Mouse (Mus musculus) neural tube, embryonic 10.5 days (tissue): ENCODE measurements around the gene Gm19668.
"Not testable (repeated sequence)": the region's sequence is repeated elsewhere in the genome, so short reads cannot be mapped to it uniquely, and the experiment has no call there.

Source experiments
- DNase-seq: peaks from one replicate; pipeline ENCODE4 v3.0.0-alpha.2; 2017; ENCODE audit warnings: low spot score; ENCODE audit errors: extremely low spot score

Gene Gm19668

DNA sequence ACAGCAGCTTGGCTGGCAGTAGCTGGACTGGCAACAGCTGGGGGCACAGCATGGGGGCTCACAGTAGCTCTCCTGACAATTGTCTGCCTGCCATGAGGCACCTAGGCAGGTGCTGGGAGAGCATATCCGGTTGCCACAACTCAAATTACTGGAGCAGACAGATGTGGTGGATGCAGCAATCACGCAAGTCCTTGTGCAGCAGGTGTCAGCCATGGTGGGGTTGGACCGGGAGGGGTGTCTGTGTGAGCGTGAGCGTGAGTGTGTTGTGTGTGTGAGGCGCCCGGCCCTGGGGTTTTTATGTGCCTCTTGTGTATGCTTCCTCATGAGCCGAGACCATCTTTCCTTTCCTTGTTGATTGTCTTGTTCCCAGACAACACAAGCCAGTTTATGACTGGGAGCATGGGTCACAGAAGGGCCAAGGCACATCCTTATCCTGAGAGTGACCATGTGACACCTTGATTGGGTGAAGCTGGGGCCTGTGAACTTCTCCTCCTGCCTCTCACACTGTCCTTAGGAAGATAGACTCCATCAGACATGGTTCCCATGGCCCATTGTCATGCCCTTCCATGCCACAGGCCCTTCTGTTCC, at the start of gene Gm19668:
Gene Gm19668 (minus strand): TSS at position 213 of the 588 bp plus-strand sequence.
- peak; percentile 18 for DNase-seq

DNA sequence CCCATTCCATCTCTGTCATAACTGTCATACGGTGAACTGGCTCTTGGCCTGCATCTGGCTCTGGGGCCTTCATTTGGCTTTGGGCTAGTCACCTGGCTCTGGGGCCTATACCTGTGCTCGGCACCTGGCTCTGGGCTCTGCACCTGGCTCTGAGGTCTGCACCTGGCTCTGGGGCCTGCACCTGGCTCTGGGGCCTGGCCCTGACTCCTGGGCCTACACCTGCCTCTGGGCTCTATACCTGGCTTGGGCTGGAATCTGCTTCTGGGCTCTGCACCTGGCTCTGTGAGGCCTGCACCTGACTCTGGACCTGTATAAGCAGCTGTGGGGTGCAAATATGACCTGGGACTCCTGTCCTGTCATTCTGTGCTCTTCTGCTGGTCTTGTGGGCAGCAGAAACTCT, 48.6 kb upstream of the Gm19668 start:
- no peak for DNase-seq

DNA sequence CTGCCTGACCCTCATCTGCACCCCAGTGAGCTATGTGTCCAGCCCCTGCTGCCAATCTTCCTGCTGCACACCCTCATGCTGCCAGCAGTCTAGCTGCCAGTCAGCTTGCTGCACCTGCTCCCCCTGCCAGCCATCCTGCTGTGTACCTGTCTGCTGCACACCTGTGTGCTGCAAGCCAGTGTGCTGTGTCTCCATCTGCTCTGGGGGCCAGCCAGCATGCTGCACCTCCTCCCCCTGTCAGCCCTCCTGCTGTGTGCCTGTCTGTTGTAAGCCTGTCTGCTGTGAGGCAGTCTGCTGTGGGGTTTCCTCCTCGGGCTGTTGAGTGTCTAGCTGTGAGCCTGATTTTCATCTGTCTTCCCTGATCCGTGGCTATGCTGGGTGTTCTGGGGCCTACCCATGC, 48.0 kb upstream of the Gm19668 start:
- no peak for DNase-seq

DNA sequence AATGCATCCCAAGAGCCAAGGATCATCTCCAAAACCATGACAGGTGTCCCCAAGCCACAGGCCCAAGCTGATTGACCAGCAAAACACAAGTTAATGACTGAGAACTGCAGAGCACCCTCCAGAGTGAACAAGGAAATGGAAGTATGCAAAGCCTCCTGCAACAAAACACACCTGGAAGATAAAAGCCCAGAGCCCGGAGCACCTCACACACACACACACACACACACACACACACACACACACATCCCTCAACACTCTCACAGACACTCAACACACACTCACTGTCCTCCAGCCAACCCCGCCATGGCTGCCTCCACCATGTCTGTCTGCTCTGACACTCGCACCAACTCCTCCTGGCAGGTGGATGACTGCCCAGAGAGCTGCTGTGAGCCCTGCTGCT, 47.6 kb upstream of the Gm19668 start, which contains the start of gene Gm36176:
Gene Gm36176 (plus strand): TSS at position 301 of the 400 bp plus-strand sequence.
- DNase-seq, result no peak

- DNase-seq, result no peak
Measured at GRCm38 (mm10) chr10:77839006-77839405, 40.1 kb upstream of the Gm19668 start.

- no peak for DNase-seq
Measured at GRCm38 (mm10) chr10:77835647-77836046, 36.7 kb upstream of the Gm19668 start, which contains the start of gene Krtap10-10. Krtap10-10 (plus strand) TSS chr10:77835947.

GRCm38 (mm10) chr10:77826951-77827350, 28.0 kb upstream of the Gm19668 start, which contains the start of gene Krtap10-4:
Krtap10-4 (minus strand) TSS chr10:77827095.
- no peak for DNase-seq

- no peak for DNase-seq
Measured at GRCm38 (mm10) chr10:77819203-77819602, 20.3 kb upstream of the Gm19668 start.

- no peak for DNase-seq
Measured at GRCm38 (mm10) chr10:77818523-77818922, 19.6 kb upstream of the Gm19668 start.

GRCm38 (mm10) chr10:77815514-77815913, 16.6 kb upstream of the Gm19668 start:
- peak; percentile 42 for DNase-seq

DNA sequence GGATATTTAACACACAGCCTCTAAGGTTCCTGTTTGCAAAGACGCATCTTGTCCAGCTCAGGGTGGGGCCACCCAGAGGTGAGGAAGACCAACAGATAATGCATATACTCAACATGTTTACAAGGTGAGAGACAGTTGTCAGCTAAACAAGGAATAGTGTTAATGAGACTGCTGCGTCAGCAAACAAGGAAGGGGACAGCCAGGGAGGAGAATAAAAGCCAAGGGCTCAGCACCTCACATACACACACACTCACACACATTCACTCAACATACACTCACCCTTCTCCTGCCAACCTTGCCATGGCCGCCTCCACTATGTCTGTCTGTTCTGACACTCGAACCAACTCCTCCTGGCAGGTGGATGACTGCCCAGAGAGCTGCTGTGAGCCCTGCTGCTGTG, 15.4 kb upstream of the Gm19668 start, which contains the start of gene Gm2696:
Gene Gm2696 (plus strand): TSS at position 301 of the 400 bp plus-strand sequence.
- no peak for DNase-seq

- DNase-seq, result no peak
Measured at GRCm38 (mm10) chr10:77811743-77812142, 12.8 kb upstream of the Gm19668 start, which contains the start of gene Gm9507. Gm9507 (minus strand) TSS chr10:77811843.

DNA sequence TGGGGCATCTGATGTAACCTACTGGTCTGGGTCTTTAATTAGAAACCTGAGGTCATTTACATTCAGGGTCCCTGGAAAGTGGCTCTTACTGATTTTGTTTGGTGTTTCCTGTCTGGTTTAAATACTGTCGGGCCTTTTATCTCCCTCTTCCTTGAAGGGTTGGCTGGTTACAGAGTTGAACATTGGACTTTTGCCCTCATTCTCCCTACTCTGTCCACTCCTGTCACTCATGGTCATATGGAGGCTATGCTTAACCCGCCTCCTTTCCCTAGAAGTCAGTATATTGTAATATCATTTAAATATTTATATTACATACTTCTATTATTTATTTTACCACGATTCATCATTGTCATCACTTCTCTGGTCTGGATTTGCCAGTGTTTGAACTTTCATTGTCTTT, 5.2 kb upstream of the Gm19668 start:
- DNase-seq, result no peak

DNA sequence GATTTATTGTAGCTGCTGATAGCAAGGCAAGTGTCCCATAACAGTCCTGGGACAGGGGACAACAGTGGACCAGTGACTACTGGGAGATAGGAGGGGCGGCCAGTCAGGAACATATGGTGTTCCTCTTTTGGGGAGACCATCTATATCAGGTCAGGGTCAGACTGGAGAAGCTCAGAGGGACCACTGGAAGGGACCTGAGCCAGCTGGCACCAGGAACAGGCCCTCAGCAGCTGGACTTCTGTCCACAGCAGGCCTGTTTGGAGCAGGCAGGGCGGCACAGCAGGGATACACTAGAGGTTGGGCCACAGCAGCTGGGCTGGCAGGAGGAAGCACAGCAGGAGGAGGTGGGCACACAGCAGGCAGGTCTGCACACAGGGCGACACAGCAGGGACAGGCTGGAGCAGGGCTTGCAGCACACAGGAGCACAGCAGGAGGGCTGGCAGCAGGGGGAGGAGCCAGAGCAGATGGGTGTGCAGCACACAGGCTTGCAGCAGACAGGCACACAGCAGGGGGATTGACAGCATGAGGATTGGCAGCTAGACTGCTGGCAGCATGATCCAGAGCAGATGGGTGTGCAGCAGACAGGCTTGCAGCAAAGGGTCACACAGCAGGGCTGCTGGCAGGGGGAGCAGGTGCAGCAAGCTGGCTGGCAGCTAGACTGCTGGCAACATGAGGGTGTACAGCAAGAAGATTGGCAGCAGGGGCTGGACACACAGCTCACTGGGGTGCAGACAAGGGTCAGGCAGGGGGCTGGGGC, 591 bp downstream of the Gm19668 start:
- peak; percentile 12 for DNase-seq

- peak; percentile 12 for DNase-seq
Measured at GRCm38 (mm10) chr10:77797677-77798076, 1.3 kb downstream of the Gm19668 start.

DNA sequence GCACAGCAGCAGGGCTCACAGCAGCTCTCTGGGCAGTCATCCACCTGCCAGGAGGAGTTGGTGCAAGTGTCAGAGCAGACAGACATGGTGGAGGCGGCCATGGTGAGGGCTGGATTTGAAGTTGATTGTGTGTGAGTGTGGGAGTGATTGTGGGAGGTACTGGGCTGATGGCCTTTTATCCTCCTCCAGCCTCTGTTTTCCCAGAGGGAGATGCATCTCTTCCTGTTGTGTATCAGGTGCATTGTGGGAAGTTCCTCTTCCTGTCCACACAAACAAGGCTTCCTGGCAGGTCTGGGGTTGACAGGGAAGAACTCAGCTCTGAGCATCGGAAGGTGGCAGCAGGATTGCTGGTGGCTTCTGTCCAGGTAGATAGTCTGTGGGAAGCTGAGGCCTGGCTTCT, 4.0 kb downstream of the Gm19668 start, which contains the start of gene Gm9639:
Gene Gm9639 (minus strand): TSS at position 101 of the 400 bp plus-strand sequence.
- DNase-seq, result peak; percentile 6

GRCm38 (mm10) chr10:77788621-77789020, 10.3 kb downstream of the Gm19668 start:
- DNase-seq, result no peak

- not testable (repeated sequence) for DNase-seq
Measured at GRCm38 (mm10) chr10:77787876-77788275, 11.1 kb downstream of the Gm19668 start, which contains the start of gene Gm7137. Gm7137 (minus strand) TSS chr10:77788200.

DNA sequence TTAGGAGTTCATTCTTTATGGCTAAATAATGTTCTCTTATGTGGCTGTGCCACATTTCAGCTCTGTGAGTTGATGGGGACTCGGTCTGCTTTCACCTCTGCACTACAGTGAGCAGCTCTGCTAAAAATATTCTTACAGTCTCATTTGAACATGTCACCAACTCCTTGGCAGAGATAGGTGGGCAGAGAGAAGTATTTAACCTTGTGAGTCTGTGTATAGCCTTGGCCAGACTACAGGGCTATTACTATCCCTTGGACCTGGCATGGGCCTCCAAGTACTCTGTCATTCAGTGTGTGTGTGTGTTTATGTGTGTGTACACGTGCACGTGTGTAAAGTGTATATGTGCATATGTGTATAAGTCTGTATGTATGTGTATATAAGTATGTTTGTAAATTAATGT, 15.5 kb downstream of the Gm19668 start:
- not testable (repeated sequence) for DNase-seq

DNA sequence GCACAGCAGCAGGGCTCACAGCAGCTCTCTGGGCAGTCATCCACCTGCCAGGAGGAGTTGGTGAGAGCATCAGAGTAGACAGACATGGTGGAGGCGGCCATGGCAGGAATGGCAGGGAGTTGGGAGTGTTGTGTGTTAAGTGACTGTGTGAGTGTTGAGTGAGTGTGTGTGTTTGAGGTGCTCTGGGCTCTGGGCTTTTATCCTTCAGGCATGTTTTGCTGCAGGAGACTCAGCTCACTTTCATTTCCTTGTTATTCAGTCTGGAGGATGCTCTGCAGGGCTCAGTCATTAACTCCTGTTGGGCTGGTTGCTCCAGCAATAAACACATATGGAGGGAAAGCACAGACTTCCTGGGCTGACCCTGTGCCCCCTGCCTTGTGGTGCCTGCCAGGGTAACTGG, 16.5 kb downstream of the Gm19668 start, which contains the start of gene Gm3250:
Gene Gm3250 (minus strand): TSS at position 101 of the 400 bp plus-strand sequence.
- DNase-seq, result not testable (repeated sequence)

DNA sequence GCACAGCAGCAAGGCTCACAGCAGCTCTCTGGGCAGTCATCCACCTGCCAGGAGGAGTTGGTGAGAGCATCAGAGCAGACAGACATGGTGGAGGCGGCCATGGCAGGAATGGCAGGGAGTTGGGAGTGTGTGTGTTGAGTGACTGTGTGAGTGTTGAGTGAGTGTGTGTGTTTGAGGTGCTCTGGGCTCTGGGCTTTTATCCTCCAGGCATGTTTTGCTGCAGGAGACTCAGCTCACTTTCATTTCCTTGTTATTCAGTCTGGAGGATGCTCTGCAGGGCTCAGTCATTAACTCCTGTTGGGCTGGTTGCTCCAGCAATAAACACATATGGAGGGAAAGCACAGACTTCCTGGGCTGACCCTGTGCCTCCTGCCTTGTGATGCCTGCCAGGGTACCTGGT, 22.1 kb downstream of the Gm19668 start, which contains the start of gene Gm7138:
Gene Gm7138 (minus strand): TSS at position 101 of the 400 bp plus-strand sequence.
- not testable (repeated sequence) for DNase-seq

GRCm38 (mm10) chr10:77772142-77772541, 26.8 kb downstream of the Gm19668 start:
- not testable (repeated sequence) for DNase-seq
